Mouse (Mus musculus): Measurements from ENCODE around the gene 4933425L06Rik.

DNA sequence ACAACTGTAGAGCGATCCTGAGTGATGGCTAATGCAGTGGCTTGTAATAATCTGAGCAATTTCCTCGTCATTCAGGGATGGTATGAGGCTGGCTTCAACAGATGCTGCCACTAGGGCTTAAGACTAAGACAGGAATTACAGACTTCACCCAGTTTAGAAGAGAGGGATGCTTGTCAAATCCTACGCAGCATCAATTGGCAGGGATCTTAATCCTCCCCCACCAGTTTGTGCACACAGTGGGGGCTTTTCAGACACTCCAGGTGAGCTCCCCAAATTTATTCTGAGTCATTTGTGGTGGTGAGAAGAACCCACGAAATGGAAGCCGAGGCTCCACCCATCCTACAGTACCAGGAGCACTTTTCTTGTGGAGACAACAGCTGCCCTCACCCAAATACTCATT lies 43.6 kb upstream of the 4933425L06Rik start:
- no peak for TF ChIP-seq CTCF (IDR thresholded peaks at IDR 0.05; ENCODE audit: low read depth, low read length)
- TF ChIP-seq POLR2A (IDR thresholded peaks at IDR 0.05; ENCODE audit: extremely low read depth, insufficient read depth, low read length) = no peak

Measured in liver, adult 2 months (tissue).